Mouse (Mus musculus) effector memory CD4-positive, alpha-beta T cell, adult 7 months (primary cell): ENCODE data around the gene Gm28845. TPM values are rescaled to one million over a fixed set of nuclear protein-coding genes. Genes with fewer than 3 reads are reported as not detected.

Source experiments
- polyA plus RNA-seq: library from polyadenylated mRNA; unstranded; fragments of 100-300 nt; shearing (Covaris generic); gene quantifications from one replicate; pipeline ENCODE4 v1.2.1, GENCODE M21; 2017

Gm28845 gene
- not detected for polyA plus RNA-seq

DNA sequence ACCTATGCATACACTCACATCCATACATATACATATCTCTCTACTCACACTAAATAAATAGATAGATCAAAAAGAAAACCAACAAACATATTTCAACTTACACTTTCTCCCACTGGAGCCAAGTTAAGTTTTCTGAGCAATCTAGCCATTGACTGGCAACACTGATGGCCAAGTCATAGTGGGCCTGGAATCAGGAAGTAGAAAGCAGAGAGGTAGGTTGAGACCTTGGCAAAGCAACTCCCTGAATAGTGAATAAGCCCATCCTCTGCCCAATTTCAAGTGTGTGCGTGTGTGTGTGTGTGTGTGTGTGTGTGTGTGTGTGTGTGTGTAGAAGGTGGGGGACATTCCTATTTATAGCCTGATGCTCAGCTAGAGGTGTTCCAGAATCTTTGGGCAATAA lies at the start of gene Gm28845:
Gm28845 (minus strand) TSS at position 121 of the 400 bp plus-strand sequence.

DNA sequence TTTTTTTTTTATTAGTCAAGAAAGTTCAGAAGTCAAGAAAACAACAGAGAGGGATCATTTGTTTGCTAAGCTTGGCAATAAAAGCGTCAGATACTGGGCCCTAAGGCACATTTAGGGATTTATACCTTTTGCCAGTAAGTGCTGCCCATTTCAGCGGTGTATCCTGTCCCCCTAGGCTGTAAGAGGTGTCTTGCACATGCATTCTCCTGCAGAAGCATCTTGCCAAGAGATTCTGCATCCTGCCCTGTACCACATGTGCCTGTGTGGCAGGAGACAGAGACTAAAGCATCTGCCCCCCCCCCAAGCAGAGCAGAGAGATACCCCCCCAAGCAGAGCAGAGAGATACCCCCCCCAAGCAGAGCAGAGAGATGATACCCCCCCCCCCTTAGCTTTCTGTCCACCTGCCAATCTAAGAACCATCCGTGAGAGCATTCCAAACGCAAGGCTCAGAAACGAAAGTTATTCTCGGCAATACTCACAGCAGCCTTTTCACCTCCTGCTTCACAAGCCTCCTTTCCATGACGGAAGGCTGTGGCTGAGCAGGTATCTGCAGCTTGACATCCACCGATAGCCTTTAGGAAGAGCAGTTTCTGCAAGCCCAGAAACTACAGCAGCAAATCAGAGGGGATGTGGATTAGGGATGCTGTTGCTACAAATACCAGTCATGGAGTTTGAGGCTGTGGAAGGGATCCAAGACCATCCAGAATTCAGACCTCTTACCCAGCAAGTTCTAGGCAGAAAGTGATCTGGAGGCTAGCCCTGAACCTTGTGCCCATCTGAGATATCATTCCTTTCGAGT lies 3.4 kb upstream of the Gm28845 start, which contains the start of gene D630023F18Rik:
D630023F18Rik (minus strand) TSS at position 641 of the 799 bp plus-strand sequence.

DNA sequence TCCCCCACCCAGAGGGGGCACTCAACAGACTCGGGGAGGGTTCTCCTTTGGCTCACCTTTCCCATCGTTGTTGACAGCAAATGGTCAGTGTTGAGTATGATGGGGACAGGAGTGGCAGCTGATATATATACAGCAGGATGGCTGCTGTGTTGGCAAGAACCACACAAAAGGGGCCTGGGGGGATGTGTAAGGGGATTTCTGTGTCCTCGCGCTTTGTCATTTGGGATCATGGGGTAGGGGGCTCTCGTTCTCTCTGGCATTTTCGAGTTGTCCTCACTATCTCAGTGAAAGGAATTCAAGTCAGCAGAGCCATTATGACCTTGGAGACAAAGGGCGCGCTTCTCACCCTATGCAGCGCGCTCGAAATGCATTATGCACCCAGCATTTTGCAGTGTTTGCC lies 16.1 kb downstream of the Gm28845 start, which contains the start of gene Cryga:
Cryga (minus strand) TSS at position 101 of the 400 bp plus-strand sequence.

GRCm38 (mm10) chr1:65082188-65082587 lies 37.2 kb downstream of the Gm28845 start, which contains the start of gene Crygb:
TSS of gene Crygb (minus strand) at chr1:65082288.

GRCm38 (mm10) chr1:65073589-65073988 lies 45.8 kb downstream of the Gm28845 start, which contains the start of gene Crygc:
TSS of gene Crygc (minus strand) at chr1:65073689.

GRCm38 (mm10) chr1:65063352-65063751 lies 56.0 kb downstream of the Gm28845 start, which contains the start of gene Crygd:
TSS of gene Crygd (minus strand) at chr1:65063452.

DNA sequence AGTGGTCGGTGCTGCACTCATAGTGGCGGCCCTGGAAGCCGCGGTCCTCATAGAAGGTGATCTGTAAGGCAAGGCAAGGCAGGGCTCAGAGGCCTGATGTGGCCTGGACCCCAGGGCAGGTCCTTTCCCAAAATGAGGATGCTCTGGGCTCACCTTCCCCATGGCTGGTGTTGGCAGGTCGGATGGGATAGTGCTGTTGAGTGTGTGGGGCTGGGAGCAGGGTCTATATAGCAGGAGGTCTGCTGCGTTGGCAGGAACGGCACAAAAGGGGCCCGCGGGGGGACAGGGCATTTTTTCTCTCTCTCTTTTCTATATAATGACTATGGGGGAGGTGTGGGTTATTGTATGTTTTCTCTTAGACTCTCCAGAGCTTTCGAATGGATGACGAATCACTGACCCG lies 68.4 kb downstream of the Gm28845 start, which contains the start of gene Cryge:
Cryge (minus strand) TSS at position 198 of the 400 bp plus-strand sequence.

Other genes starting within 250 kb of the Gm28845 start
- gene Plekhm3, start 162.7 kb downstream of the Gm28845 start, polyA plus RNA-seq = 37.8 TPM
- gene Akr1cl, start 86.8 kb downstream of the Gm28845 start, polyA plus RNA-seq = not detected
- not detected for gene Cryge, start 68.4 kb downstream of the Gm28845 start, polyA plus RNA-seq
- not detected for gene Crygd, start 56.1 kb downstream of the Gm28845 start, polyA plus RNA-seq
- gene Crygc, start 45.9 kb downstream of the Gm28845 start, polyA plus RNA-seq = not detected
- gene Crygb, start 37.3 kb downstream of the Gm28845 start, polyA plus RNA-seq = not detected
- gene Cryga, start 16.2 kb downstream of the Gm28845 start, polyA plus RNA-seq = not detected
- not detected for gene D630023F18Rik, start 3.7 kb upstream of the Gm28845 start, polyA plus RNA-seq
- gene Idh1, start 66.9 kb upstream of the Gm28845 start, polyA plus RNA-seq = 3.2 TPM
- 18.0 TPM for gene Pikfyve, start 67.1 kb upstream of the Gm28845 start, polyA plus RNA-seq
- gene Pth2r, start 162.5 kb upstream of the Gm28845 start, polyA plus RNA-seq = not detected